Mouse (Mus musculus) ES-Bruce4 (cell line): Measurements from ENCODE around the gene Phactr4.
A peak's percentile ranks its signal among the peaks of the same experiment; 100 is the strongest.

Experiments
- CTCF ChIP-seq: IDR thresholded peaks from one replicate; pipeline ENCODE4 v1.8.1; 2011; ENCODE audit warnings: low read depth, low read length
- EP300 ChIP-seq: IDR thresholded peaks from 2 replicates; pipeline ENCODE4 v1.6.1; 2011; ENCODE audit warnings: low read depth, low read length; ENCODE audit not compliant: insufficient read depth
- POLR2A ChIP-seq: IDR thresholded peaks from one replicate; pipeline ENCODE4 v1.8.1; 2011; ENCODE audit warnings: low read length; ENCODE audit not compliant: insufficient read depth

GRCm38 (mm10) chr4:132411322-132412094 is 10.8 kb downstream of the Phactr4 start:
- no peak for TF ChIP-seq POLR2A
- TF ChIP-seq CTCF: peak; percentile 61
- no peak for TF ChIP-seq EP300
